Mouse (Mus musculus): ENCODE data around the gene Rdh1.

GRCm38 (mm10) chr10:127763914-127764680 is 4.6 kb downstream of the Rdh1 start:
- TF ChIP-seq CTCF (IDR thresholded peaks at IDR 0.05; ENCODE audit: control insufficient read depth, insufficient read depth, insufficient replicate concordance, low read depth, low read length), result no peak
- TF ChIP-seq POLR2A (IDR thresholded peaks at IDR 0.05; ENCODE audit: control insufficient read depth, low read depth, low read length), result no peak
